Comparison of ENCODE assay signal across 8 mouse cellular contexts in the genomic region with DNA sequence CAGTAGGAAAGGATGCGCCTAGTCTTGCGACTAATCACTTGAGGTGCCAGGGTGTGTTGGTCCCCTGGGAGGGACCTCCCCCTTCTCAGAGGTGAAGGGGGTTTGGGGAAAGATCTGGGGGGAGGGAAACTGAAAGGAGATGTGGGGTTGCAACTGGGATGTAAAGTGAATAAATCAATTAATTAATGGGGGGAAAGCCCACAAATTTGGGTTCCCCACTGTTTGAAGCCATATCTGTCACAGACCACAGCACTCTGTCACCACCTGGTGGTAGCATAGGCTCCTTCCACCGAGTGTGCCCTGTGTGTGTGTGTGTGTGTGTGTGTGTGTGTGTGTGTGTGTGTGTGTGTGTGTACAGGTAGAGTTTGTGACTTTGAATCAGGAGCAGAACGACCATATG.
A peak's percentile ranks its signal among the peaks of the same experiment; 100 is the strongest.
DNase-seq lines count a peak whose midpoint lies in the region; ATAC-seq and TF ChIP-seq lines count a peak whose summit lies in the region.
"Had no signal": no experiment of that assay in that cellular context is flagged by ENCODE, and none has a peak within 500 bp of the region (broad histone marks: within the 10 kb centered on the region; RNA-seq: fewer than 3 reads in every experiment).

No protein-coding gene starts in this region.

- no peaks in the 10 kb centered on the region for H3K36me3 ChIP-seq in CH12.LX (replicated peaks in 1 of 2; ENCODE audit: control insufficient read depth in 1 of 2, insufficient read depth in 1 of 2, low read length in 1 of 2)
- H3K36me3 ChIP-seq in embryonic facial prominence, embryonic 11.5 days (replicated peaks; ENCODE audit: control insufficient read depth, insufficient read depth, low read depth, low read length) = no peaks in the 10 kb centered on the region
- H3K36me3 ChIP-seq: embryonic facial prominence, embryonic 12.5 days had no signal

- TF ChIP-seq RAD21 in CH12.LX (IDR thresholded peaks at IDR 0.05; ENCODE audit: low read depth, low read length) = peak; percentile 77

- TF ChIP-seq EP300 in CH12.LX (IDR thresholded peaks at IDR 0.05; ENCODE audit: low read length) = no peak

- no peak overlapping the region for H3K4me3 ChIP-seq in layer of hippocampus, adult 2 months
- H3K4me3 ChIP-seq in CH12.LX (replicated peaks in 1 of 3; ENCODE audit: low read depth in 2 of 3, low read length in 2 of 3, poor library complexity in 1 of 3) = no peak overlapping the region
- H3K4me3 ChIP-seq in embryonic facial prominence, embryonic 11.5 days (ENCODE audit: low read depth, low read length) = no peak overlapping the region
- H3K4me3 ChIP-seq: embryonic facial prominence, embryonic 12.5 days had no signal

- H3K79me2 ChIP-seq in CH12.LX (replicated peaks; ENCODE audit: control insufficient read depth, extremely low read depth, insufficient read depth, poor library complexity, severe bottlenecking) = no peaks in the 10 kb centered on the region

- no peak overlapping the region for H3K27ac ChIP-seq in layer of hippocampus, adult 2 months
- no peak overlapping the region for H3K27ac ChIP-seq in CH12.LX (ENCODE audit: insufficient read depth, low read depth)
- H3K27ac ChIP-seq in embryonic facial prominence, embryonic 11.5 days (replicated peaks; ENCODE audit: low read depth, low read length) = no peak overlapping the region
- H3K27ac ChIP-seq: embryonic facial prominence, embryonic 12.5 days had no signal

- TF ChIP-seq CTCF in layer of hippocampus, adult 2 months (conservative IDR thresholded peaks at IDR 0.05) = peak; percentile 71
- TF ChIP-seq CTCF in CH12.LX (conservative IDR thresholded peaks at IDR 0.05 in 1 of 2, IDR thresholded peaks at IDR 0.05 in 1 of 2; ENCODE audit: low read depth in 2 of 2, low read length in 2 of 2) = peak; percentile 35 to 78; a peak in 3 of 4 replicates

- H3K9me3 ChIP-seq in CH12.LX (replicated peaks; ENCODE audit: low read length) = no peaks in the 10 kb centered on the region
- H3K9me3 ChIP-seq in embryonic facial prominence, embryonic 11.5 days (replicated peaks; ENCODE audit: control insufficient read depth, low read length) = no peaks in the 10 kb centered on the region
- H3K9me3 ChIP-seq: embryonic facial prominence, embryonic 12.5 days had no signal

- in situ Hi-C loops in CH12.LX (cut with MboI; ENCODE audit: low pct_ligation_motif_present, low pct_unique_long_range_greater_than_20kb, low sequenced_read_pairs) = loop anchor here (5.0 to 10.0 kb wide), 2 partner anchors 107 to 399 kb away; a partner anchor contains a TSS

- no peaks in the 10 kb centered on the region for H3K27me3 ChIP-seq in CH12.LX (replicated peaks)
- no peaks in the 10 kb centered on the region for H3K27me3 ChIP-seq in embryonic facial prominence, embryonic 11.5 days (ENCODE audit: control insufficient read depth, insufficient read depth, low read length)

- DNase-seq in layer of hippocampus, adult 2 months (ENCODE audit: low spot score in 2 of 2) = peak in 1 of 2 experiments; percentile 62
- no peak for DNase-seq in layer of hippocampus, adult 9-10 months (ENCODE audit: low spot score)
- DNase-seq in CH12.LX (ENCODE audit: extremely low read depth) (peak; percentile 51), adipocyte (ENCODE audit: low spot score) (peak; percentile 20)
- DNase-seq in embryonic facial prominence, embryonic 11.5 days (ENCODE audit: low spot score) = peak; percentile 63

- dilution Hi-C loops in CH12.LX (cut with MboI; ENCODE audit: extremely low pct_ligation_motif_present, extremely low pct_unique_long_range_greater_than_20kb, low sequenced_read_pairs) = no loop called here

- no peak for TF ChIP-seq POLR2A in CH12.LX (IDR thresholded peaks at IDR 0.05; ENCODE audit: low read depth, low read length)

- H3K4me1 ChIP-seq in CH12.LX (ENCODE audit: control insufficient read depth in 1 of 2, insufficient read depth in 2 of 2) = peaks cover 0 to 9% of the 10 kb centered on the region in 2 experiments; a peak in 2 of 4 replicates
- H3K4me1 ChIP-seq in embryonic facial prominence, embryonic 11.5 days (ENCODE audit: control insufficient read depth, insufficient read depth, low read length) = no peaks in the 10 kb centered on the region

- no peak overlapping the region for H3K9ac ChIP-seq in CH12.LX (ENCODE audit: insufficient read depth, low read depth)
- H3K9ac ChIP-seq in embryonic facial prominence, embryonic 11.5 days (replicated peaks; ENCODE audit: low read length) = no peak overlapping the region
- H3K9ac ChIP-seq: embryonic facial prominence, embryonic 12.5 days had no signal

- no peak for ATAC-seq in embryonic facial prominence, embryonic 11.5 days (replicated peaks; ENCODE audit: insufficient number of reproducible peaks, low FRiP score, low TSS enrichment, low read depth)
- 0 out of 2 replicates have a peak, but pooled peaks have one; percentile 56 for ATAC-seq in monocyte, adult 5-6 weeks (replicated peaks; ENCODE audit: insufficient number of reproducible peaks, low FRiP score, low TSS enrichment, poor library complexity, severe bottlenecking)
- no peak for ATAC-seq in erythroid progenitor cell, adult 5-6 weeks (replicated peaks; ENCODE audit: low FRiP score, poor library complexity, severe bottlenecking)

- 57% methylated on average over 4 of the region's 4 CpGs for WGBS in embryonic facial prominence, embryonic 11.5 days

- H3K4me2 ChIP-seq in CH12.LX (ENCODE audit: insufficient read depth, low read depth, poor library complexity, severe bottlenecking) = 0 out of 2 replicates have a peak overlapping the region, but pooled peaks have one; percentile 34
- no peak overlapping the region for H3K4me2 ChIP-seq in embryonic facial prominence, embryonic 11.5 days (ENCODE audit: low read depth, low read length)
- H3K4me2 ChIP-seq: embryonic facial prominence, embryonic 12.5 days had no signal

TF ChIP-seq in CH12.LX, 34 proteins besides CTCF, POLR2A, EP300 and RAD21:
- peak; percentile 61 for TF ChIP-seq ZC3H11A (IDR thresholded peaks at IDR 0.05; ENCODE audit: low read depth, low read length)
- peak; percentile 82 for TF ChIP-seq SMC3 (IDR thresholded peaks at IDR 0.05; ENCODE audit: low read depth, low read length)
- TF ChIP-seq MEF2A (IDR thresholded peaks at IDR 0.05; ENCODE audit: borderline replicate concordance, low read depth, low read length) = peak; percentile 57; the same call in 1 of the 2 replicates
- no peak for TF ChIP-seq BHLHE40 (IDR thresholded peaks at IDR 0.05; ENCODE audit: low read depth, low read length)
- TF ChIP-seq MAZ (IDR thresholded peaks at IDR 0.05; ENCODE audit: low read depth, low read length) = no peak
- TF ChIP-seq NELFE (IDR thresholded peaks at IDR 0.05; ENCODE audit: low read depth, low read length) = no peak
TF ChIP-seq in CH12.LX: peak in this region for 3.
